In the genomic region with DNA sequence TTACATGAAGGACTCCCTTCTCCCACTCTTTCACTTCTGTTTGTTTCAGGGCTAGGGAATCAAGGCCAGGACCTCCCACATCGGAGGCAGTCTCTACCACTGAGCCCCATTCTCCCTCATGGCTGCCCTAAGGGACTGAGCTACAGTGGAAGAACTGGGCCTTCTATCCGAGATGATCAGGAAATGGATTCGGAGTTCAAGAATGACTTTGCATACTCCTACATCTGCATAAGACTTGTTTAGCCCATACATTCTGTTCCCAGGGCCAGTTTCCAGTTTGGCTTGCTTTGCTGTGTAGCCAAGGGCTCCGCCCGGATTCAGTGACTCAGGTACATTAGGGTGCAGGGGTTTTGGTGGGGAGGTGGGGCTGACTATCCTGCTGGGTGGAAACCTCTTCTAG, we compare ENCODE assay signal across 25 mouse cellular contexts. TPM values are rescaled to one million over a fixed set of nuclear protein-coding genes. Genes with fewer than 3 reads are reported as not detected.
DNase-seq lines count a peak whose midpoint lies in the region; ATAC-seq and TF ChIP-seq lines count a peak whose summit lies in the region.
"Had no signal": no experiment of that assay in that cellular context is flagged by ENCODE, and none has a peak within 500 bp of the region (broad histone marks: within the 10 kb centered on the region; RNA-seq: fewer than 3 reads in every experiment).

No protein-coding gene starts in this region.

- DNase-seq in heart, adult 11 months, result peak; percentile 82
- DNase-seq in ES-CJ7 (ENCODE audit: low read depth, low spot score) (peak; percentile 86), R1 (ENCODE audit: low read depth, low spot score) (peak; percentile 93)
- DNase-seq in stomach, postnatal 0 days (ENCODE audit: low spot score), result no peak
- DNase-seq in gastrocnemius, adult 2 months, result no peak
- no peak for DNase-seq in lung, postnatal 0 days (ENCODE audit: low spot score)
- DNase-seq: adrenal gland, postnatal 25 days; cerebellum, adult 11 months; cerebellum, postnatal 14 days; forebrain, postnatal 0 days; gastrocnemius, postnatal 25 days; heart, adult 2 months; kidney, adult 2 months; layer of hippocampus, adult 9-11 months had no signal

- peaks cover 28% of the 10 kb centered on the region for H3K27me3 ChIP-seq in heart, embryonic 11.5 days (ENCODE audit: control insufficient read depth, insufficient read depth, low read length)
- H3K27me3 ChIP-seq in stomach, postnatal 0 days (ENCODE audit: control insufficient read depth, insufficient read depth, low read length), result no peaks in the 10 kb centered on the region
- H3K27me3 ChIP-seq in lung, postnatal 0 days (replicated peaks; ENCODE audit: insufficient read depth, low read length), result no peaks in the 10 kb centered on the region; the same call in 1 of the 2 replicates
- H3K27me3 ChIP-seq: Patski had no signal

- 76% methylated on average over 5 of the region's 5 CpGs for WGBS in heart, embryonic 11.5 days (ENCODE audit: insufficient replicate concordance)
- WGBS in stomach, postnatal 0 days, result 52% methylated on average over 5 of the region's 5 CpGs
- WGBS in lung, postnatal 0 days, result 63% methylated on average over 5 of the region's 5 CpGs

- peak; percentile 58 for TF ChIP-seq EP300 in stomach, postnatal 0 days (optimal IDR thresholded peaks at IDR 0.05)
- no peak for TF ChIP-seq EP300 in lung, postnatal 0 days (IDR thresholded peaks at IDR 0.05)

- ATAC-seq in heart, embryonic 11.5 days (replicated peaks; ENCODE audit: insufficient number of reproducible peaks, low FRiP score, low TSS enrichment), result no peak
- ATAC-seq in stomach, postnatal 0 days (ENCODE audit: low FRiP score, low TSS enrichment), result no peak
- ATAC-seq in lung, postnatal 0 days, result no peak
- ATAC-seq: activated CD4-positive, CD25-positive, alpha-beta regulatory T cell, adult 4 months; forebrain, postnatal 0 days; inflammation-experienced regulatory T-cells, adult 6 months; Patski had no signal

- no peak for TF ChIP-seq CTCF in stomach, postnatal 0 days (IDR thresholded peaks at IDR 0.05; ENCODE audit: low read depth)
- TF ChIP-seq CTCF in gastrocnemius, adult 2 months (IDR thresholded peaks at IDR 0.05), result no peak
- TF ChIP-seq CTCF in lung, postnatal 0 days (IDR thresholded peaks at IDR 0.05), result no peak

- H3K9ac ChIP-seq in heart, embryonic 11.5 days (ENCODE audit: low read depth, low read length), result no peak overlapping the region
- H3K9ac ChIP-seq in stomach, postnatal 0 days (ENCODE audit: low read length), result no peak overlapping the region
- no peak overlapping the region for H3K9ac ChIP-seq in lung, postnatal 0 days (replicated peaks; ENCODE audit: low read depth)
- H3K9ac ChIP-seq: forebrain, postnatal 0 days; hindbrain, embryonic 12.5 days had no signal

- no peaks in the 10 kb centered on the region for H3K36me3 ChIP-seq in heart, embryonic 11.5 days (ENCODE audit: control insufficient read depth, insufficient read depth, low read length)
- no peaks in the 10 kb centered on the region for H3K36me3 ChIP-seq in stomach, postnatal 0 days (ENCODE audit: control insufficient read depth, insufficient read depth, low read length)
- H3K36me3 ChIP-seq in lung, postnatal 0 days (ENCODE audit: insufficient read depth, low read length), result no peaks in the 10 kb centered on the region
- H3K36me3 ChIP-seq: hindbrain, embryonic 12.5 days; liver, embryonic 15.5 days had no signal

- H3K4me2 ChIP-seq in heart, embryonic 11.5 days, result no peak overlapping the region
- no peak overlapping the region for H3K4me2 ChIP-seq in stomach, postnatal 0 days (replicated peaks; ENCODE audit: low read depth)
- no peak overlapping the region for H3K4me2 ChIP-seq in lung, postnatal 0 days (replicated peaks; ENCODE audit: low read depth, low read length)
- H3K4me2 ChIP-seq: hindbrain, embryonic 12.5 days; liver, embryonic 15.5 days; midbrain, embryonic 11.5 days had no signal

- H3K9me3 ChIP-seq in heart, embryonic 11.5 days (replicated peaks; ENCODE audit: control insufficient read depth, low read length), result no peaks in the 10 kb centered on the region
- H3K9me3 ChIP-seq in stomach, postnatal 0 days (ENCODE audit: control insufficient read depth, low read length), result no peaks in the 10 kb centered on the region
- no peaks in the 10 kb centered on the region for H3K9me3 ChIP-seq in lung, postnatal 0 days (ENCODE audit: low read length)
- H3K9me3 ChIP-seq: hindbrain, embryonic 12.5 days; liver, embryonic 15.5 days had no signal

- intact Hi-C loops in gastrocnemius, adult 2 months (cut with DNase I), result no loop called here

- H3K4me3 ChIP-seq in heart, embryonic 11.5 days (ENCODE audit: low read depth, low read length), result no peak overlapping the region
- no peak overlapping the region for H3K4me3 ChIP-seq in stomach, postnatal 0 days (ENCODE audit: low read depth, low read length)
- no peak overlapping the region for H3K4me3 ChIP-seq in gastrocnemius, adult 2 months
- H3K4me3 ChIP-seq in lung, postnatal 0 days (ENCODE audit: low read depth, low read length), result no peak overlapping the region
- H3K4me3 ChIP-seq: heart, adult 2 months; hindbrain, embryonic 12.5 days; left cerebral cortex, adult 2 months; liver, embryonic 15.5 days had no signal

- H3K27ac ChIP-seq in heart, embryonic 11.5 days (ENCODE audit: low read depth, low read length), result no peak overlapping the region
- H3K27ac ChIP-seq in stomach, postnatal 0 days (replicated peaks), result peak overlapping the region; percentile 65
- no peak overlapping the region for H3K27ac ChIP-seq in gastrocnemius, adult 2 months
- H3K27ac ChIP-seq in lung, postnatal 0 days (ENCODE audit: low read length), result no peak overlapping the region
- H3K27ac ChIP-seq: heart, adult 2 months; hindbrain, embryonic 12.5 days; kidney, postnatal 0 days; left cerebral cortex, adult 2 months had no signal

- H3K4me1 ChIP-seq in heart, embryonic 11.5 days (ENCODE audit: control insufficient read depth, insufficient read depth, low read length), result peaks cover 17% of the 10 kb centered on the region
- peaks cover 8% of the 10 kb centered on the region for H3K4me1 ChIP-seq in stomach, postnatal 0 days (replicated peaks; ENCODE audit: control insufficient read depth, insufficient read depth)
- peaks cover 17% of the 10 kb centered on the region for H3K4me1 ChIP-seq in lung, postnatal 0 days (ENCODE audit: insufficient read depth, low read depth, low read length)

RNA-seq across cellular contexts. Expression of a gene that starts 2.7 kb away (rescaled TPM):
- 17.3 and 17.9 TPM in 2 replicates for polyA plus RNA-seq in heart, embryonic 11.5 days (2014; fragmentation: Nextera tagmentation; extraction: Ambion mirVana)
- 5.8 and 7.1 TPM in 2 replicates for polyA plus RNA-seq in stomach, postnatal 0 days (2015; fragmentation: Nextera tagmentation; extraction: Ambion mirVana)
- 10 to 100 TPM; 10.4 to 11.0 TPM for total RNA-seq in gastrocnemius, adult 2 months (2021)
- polyA plus RNA-seq in lung, postnatal 0 days (2015; fragmentation: Nextera tagmentation; extraction: Ambion mirVana), result 9.1 and 10.6 TPM in 2 replicates

RNA-seq across cellular contexts. Expression of a gene that starts 33.2 kb away (rescaled TPM):
- polyA plus RNA-seq in heart, embryonic 11.5 days (2014; fragmentation: Nextera tagmentation; extraction: Ambion mirVana), result 0.07 and 0.11 TPM in 2 replicates
- polyA plus RNA-seq in stomach, postnatal 0 days (2015; fragmentation: Nextera tagmentation; extraction: Ambion mirVana), result 21.2 and 22.0 TPM in 2 replicates
- total RNA-seq in gastrocnemius, adult 2 months (2021), result under 1 TPM in 1 of 2 experiments, not detected in 1; 0.10 TPM
- polyA plus RNA-seq in lung, postnatal 0 days (2015; fragmentation: Nextera tagmentation; extraction: Ambion mirVana), result 0.56 and 0.81 TPM in 2 replicates
- polyA plus RNA-seq: activated CD4-positive, CD25-positive, alpha-beta regulatory T cell, adult 4 months; heart, embryonic 14.5 days; midbrain, embryonic 11.5 days had no signal

RNA-seq across cellular contexts. Expression of a gene that starts 36.2 kb away (rescaled TPM):
- 63.9 and 68.0 TPM in 2 replicates for polyA plus RNA-seq in heart, embryonic 11.5 days (2014; fragmentation: Nextera tagmentation; extraction: Ambion mirVana)
- 56.7 and 57.1 TPM in 2 replicates for polyA plus RNA-seq in stomach, postnatal 0 days (2015; fragmentation: Nextera tagmentation; extraction: Ambion mirVana)
- total RNA-seq in gastrocnemius, adult 2 months (2021), result 1 to 10 TPM; 7.4 to 8.2 TPM
- polyA plus RNA-seq in lung, postnatal 0 days (2015; fragmentation: Nextera tagmentation; extraction: Ambion mirVana), result 28.7 and 30.0 TPM in 2 replicates

RNA-seq across cellular contexts. Expression of a gene that starts 49.7 kb away (rescaled TPM):
- 13.9 and 16.6 TPM in 2 replicates for polyA plus RNA-seq in heart, embryonic 11.5 days (2014; fragmentation: Nextera tagmentation; extraction: Ambion mirVana)
- polyA plus RNA-seq in stomach, postnatal 0 days (2015; fragmentation: Nextera tagmentation; extraction: Ambion mirVana), result 11.8 and 12.5 TPM in 2 replicates
- total RNA-seq in gastrocnemius, adult 2 months (2021), result 10 to 100 TPM; 10.4 to 11.4 TPM
- polyA plus RNA-seq in lung, postnatal 0 days (2015; fragmentation: Nextera tagmentation; extraction: Ambion mirVana), result 15.7 and 17.2 TPM in 2 replicates

RNA-seq across cellular contexts. Expression of a gene that starts 52.1 kb away (rescaled TPM):
- polyA plus RNA-seq in heart, embryonic 11.5 days (2014; fragmentation: Nextera tagmentation; extraction: Ambion mirVana), result 0.23 and 0.50 TPM in 2 replicates
- polyA plus RNA-seq in stomach, postnatal 0 days (2015; fragmentation: Nextera tagmentation; extraction: Ambion mirVana), result 112 and 116 TPM in 2 replicates
- total RNA-seq in gastrocnemius, adult 2 months (2021), result not detected
- 126 and 127 TPM in 2 replicates for polyA plus RNA-seq in lung, postnatal 0 days (2015; fragmentation: Nextera tagmentation; extraction: Ambion mirVana)
- total RNA-seq: forebrain, postnatal 0 days; gastrocnemius, postnatal 25 days; left cerebral cortex, adult 2 months; left cerebral cortex, postnatal 36 days had no signal

Comparison
In these comparisons a context has a peak if more than half of its experiments do, and no peak if none do; other contexts are left out.
1. DNase-seq: peak in heart, adult 11 months (single experiment), ES-CJ7 (single experiment) and R1 (single experiment); none in stomach, postnatal 0 days (single experiment), gastrocnemius, adult 2 months (single experiment) and lung, postnatal 0 days (single experiment).
2. RNA of a gene that starts 33.2 kb away (polyA plus RNA-seq): 21.2 to 22.0 TPM in stomach, postnatal 0 days; 0.56 to 0.81 TPM in lung, postnatal 0 days and 0.07 to 0.11 TPM in heart, embryonic 11.5 days; every median in the first group is over 10 times any median in the second.